Mouse (Mus musculus): ENCODE data around the gene Rpusd2. TPM values are rescaled to one million over a fixed set of nuclear protein-coding genes. Genes with fewer than 3 reads are reported as not detected.

The Rpusd2 gene
- polyA plus RNA-seq, 1 experiment from 2014 or later = 4.7 TPM

DNA sequence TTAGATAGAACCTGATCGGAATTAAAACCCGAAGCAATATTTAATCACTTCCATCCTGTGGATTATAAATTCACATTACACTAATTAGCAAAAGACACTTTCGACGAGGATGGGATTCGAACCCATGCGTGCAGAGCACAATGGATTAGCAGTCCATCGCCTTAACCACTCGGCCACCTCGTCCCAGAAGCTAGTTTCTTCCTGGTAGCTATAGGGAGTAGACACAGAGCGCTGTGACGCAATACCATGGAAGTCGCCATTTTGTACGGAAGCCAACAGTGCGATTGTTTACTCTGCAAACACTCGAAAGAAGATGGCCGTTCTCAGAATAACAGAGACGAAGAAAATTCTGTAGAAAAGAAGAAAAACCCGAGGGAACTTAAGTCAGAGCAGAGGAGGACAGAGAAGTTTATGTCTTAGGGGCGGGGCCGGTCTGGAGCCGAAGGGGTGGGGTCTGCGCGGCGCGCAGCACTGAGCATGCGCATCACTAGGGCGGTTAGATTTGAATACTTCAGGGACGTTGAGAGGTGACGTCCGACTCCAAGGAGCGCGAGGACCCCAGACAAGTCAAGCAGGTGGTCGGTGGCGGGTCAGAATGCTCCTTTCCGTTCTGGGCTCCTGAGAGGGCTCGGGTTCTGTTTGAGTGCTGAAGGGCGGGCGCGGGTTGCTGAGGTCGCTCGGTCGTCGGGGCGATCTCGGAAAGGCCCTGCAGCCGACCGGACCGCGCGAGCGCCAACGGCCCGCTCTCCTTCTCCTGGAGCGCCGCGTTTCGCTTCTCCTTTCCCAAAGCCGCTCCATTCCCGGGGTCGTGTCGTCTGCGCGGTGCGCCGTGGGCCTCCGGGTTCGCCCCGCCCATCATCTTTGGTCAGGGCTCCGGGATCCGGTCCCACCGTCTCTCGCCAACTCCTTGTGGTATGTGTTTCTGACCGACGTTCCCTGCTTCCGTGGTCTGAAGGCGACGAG lies 12.3 kb downstream of the Rpusd2 start, which contains the start of gene Knl1:
Knl1 (plus strand) TSS at position 471 of the 963 bp plus-strand sequence.
- peak within 1 kb of the TSS; percentile 81 for H3K4me3 ChIP-seq (ENCODE audit: low read depth, low read length)
- under 1% methylated on average over 76 of the region's 77 CpGs for WGBS
- peak; percentile 100 for DNase-seq (ENCODE audit: low spot score)
- no peaks in the 10 kb centered on the region for H3K27me3 ChIP-seq (replicated peaks; ENCODE audit: control insufficient read depth, insufficient read depth, low read length)
- H3K4me2 ChIP-seq (ENCODE audit: low read length) = peak within 1 kb of the TSS; percentile 63
- H3K9me3 ChIP-seq (ENCODE audit: control insufficient read depth, low read length) = no peaks in the 10 kb centered on the region
- H3K27ac ChIP-seq (ENCODE audit: low read depth) = peak within 1 kb of the TSS; percentile 92
- peak within 1 kb of the TSS; percentile 76 for H3K9ac ChIP-seq (ENCODE audit: low read length)
- H3K4me1 ChIP-seq (replicated peaks; ENCODE audit: control insufficient read depth, insufficient read depth, low read length) = 0 out of 2 replicates have a peak, but pooled peaks cover 3% of the 10 kb centered on the region
- H3K36me3 ChIP-seq (ENCODE audit: control insufficient read depth, insufficient read depth, low read length) = no peaks in the 10 kb centered on the region
- peak; percentile 93 for ATAC-seq (replicated peaks; ENCODE audit: low FRiP score, low TSS enrichment, low read depth)

GRCm38 (mm10) chr2:119047849-119048248 lies 13.3 kb downstream of the Rpusd2 start:
- Histone ChIP-seq H3K4me3 (ENCODE audit: low read depth, low read length) (peak overlapping the region; percentile 81), H3K9me3 (ENCODE audit: control insufficient read depth, low read length) (no peaks in the 10 kb centered on the region), H3K36me3 (ENCODE audit: control insufficient read depth, insufficient read depth, low read length) (no peaks in the 10 kb centered on the region), H3K27me3 (replicated peaks; ENCODE audit: control insufficient read depth, insufficient read depth, low read length) (no peaks in the 10 kb centered on the region), H3K27ac (ENCODE audit: low read depth) (peak overlapping the region; percentile 92; the same call in 1 of the 2 replicates), H3K9ac (ENCODE audit: low read length) (peak overlapping the region; percentile 76), H3K4me2 (ENCODE audit: low read length) (peak overlapping the region; percentile 63), H3K4me1 (replicated peaks; ENCODE audit: control insufficient read depth, insufficient read depth, low read length) (0 out of 2 replicates have a peak, but pooled peaks cover 3% of the 10 kb centered on the region)
- DNase-seq (ENCODE audit: low spot score) (no peak), ATAC-seq (replicated peaks; ENCODE audit: low FRiP score, low TSS enrichment, low read depth) (no peak)
- 17% methylated on average over 4 of the region's 4 CpGs for WGBS

DNA sequence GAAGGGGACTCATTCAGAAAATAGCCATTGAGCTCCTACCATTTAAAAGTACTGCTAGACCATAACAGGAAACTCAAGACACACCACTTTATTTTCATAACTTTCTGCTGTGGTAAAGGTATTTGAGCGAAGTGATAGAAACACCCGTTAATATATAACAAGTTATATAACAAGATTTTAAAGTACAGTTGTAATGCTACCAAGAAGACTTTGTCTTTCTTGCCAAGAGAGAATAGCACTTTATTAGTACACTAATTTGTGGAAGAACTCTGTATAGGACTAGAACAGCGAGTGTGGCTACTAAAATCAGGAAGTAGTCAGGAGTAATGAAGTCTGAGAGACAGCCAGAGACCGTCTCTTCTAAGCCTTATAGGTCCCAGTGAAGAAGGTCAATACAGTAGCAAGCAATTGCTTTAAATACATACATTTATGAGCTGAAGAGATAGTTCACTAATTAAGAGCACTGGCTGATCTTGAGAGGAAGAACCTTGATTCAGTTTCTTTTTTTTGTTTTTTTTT lies 15.6 kb downstream of the Rpusd2 start:
- H3K27me3 ChIP-seq (replicated peaks; ENCODE audit: control insufficient read depth, insufficient read depth, low read length) = no peaks in the 10 kb centered on the region
- H3K36me3 ChIP-seq (ENCODE audit: control insufficient read depth, insufficient read depth, low read length) = no peaks in the 10 kb centered on the region
- H3K9me3 ChIP-seq (ENCODE audit: control insufficient read depth, low read length) = no peaks in the 10 kb centered on the region
- DNase-seq (ENCODE audit: low spot score) (no peak), ATAC-seq (replicated peaks; ENCODE audit: low FRiP score, low TSS enrichment, low read depth) (no peak)
- 0 out of 2 replicates have a peak, but pooled peaks cover 6% of the 10 kb centered on the region for H3K4me1 ChIP-seq (replicated peaks; ENCODE audit: control insufficient read depth, insufficient read depth, low read length)
- no peak overlapping the region for H3K27ac ChIP-seq (ENCODE audit: low read depth)
- WGBS = 85% methylated on average over 4 of the region's 4 CpGs
- no peak overlapping the region for H3K4me3 ChIP-seq (ENCODE audit: low read depth, low read length)
- H3K9ac ChIP-seq (ENCODE audit: low read length) = no peak overlapping the region
- H3K4me2 ChIP-seq (ENCODE audit: low read length) = no peak overlapping the region

- Histone ChIP-seq H3K27me3 (replicated peaks; ENCODE audit: control insufficient read depth, insufficient read depth, low read length) (no peaks in the 10 kb centered on the region), H3K36me3 (ENCODE audit: control insufficient read depth, insufficient read depth, low read length) (peaks cover 41% of the 10 kb centered on the region), H3K4me3 (ENCODE audit: low read depth, low read length) (no peak overlapping the region), H3K27ac (ENCODE audit: low read depth) (no peak overlapping the region), H3K9me3 (ENCODE audit: control insufficient read depth, low read length) (no peaks in the 10 kb centered on the region), H3K9ac (ENCODE audit: low read length) (no peak overlapping the region), H3K4me1 (replicated peaks; ENCODE audit: control insufficient read depth, insufficient read depth, low read length) (no peaks in the 10 kb centered on the region), H3K4me2 (ENCODE audit: low read length) (no peak overlapping the region)
- 99% methylated on average over 2 of the region's 2 CpGs for WGBS
- ATAC-seq (replicated peaks; ENCODE audit: low FRiP score, low TSS enrichment, low read depth) (no peak), DNase-seq (ENCODE audit: low spot score) (no peak)
Measured at GRCm38 (mm10) chr2:119060139-119060538, 25.5 kb downstream of the Rpusd2 start.

DNA sequence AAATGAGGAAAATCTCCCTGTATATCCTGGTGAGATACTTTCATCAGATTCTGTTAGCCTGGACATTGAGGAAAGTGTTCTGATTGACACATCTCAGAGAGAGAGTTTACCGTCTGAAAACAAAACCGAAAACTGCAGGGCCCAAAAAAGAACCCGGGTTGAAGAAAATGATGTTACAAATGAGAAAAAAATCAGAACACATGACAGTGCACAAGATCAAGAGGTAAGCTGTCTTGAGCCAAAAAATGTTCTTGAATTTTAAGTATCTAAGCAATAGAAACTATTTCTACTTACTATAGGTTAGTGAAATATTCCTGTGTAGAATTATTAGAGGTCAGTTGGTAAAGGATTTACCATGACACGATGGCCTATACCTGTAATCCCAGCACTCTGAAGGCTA lies 37.8 kb downstream of the Rpusd2 start:
- Histone ChIP-seq H3K9ac (ENCODE audit: low read length) (no peak overlapping the region), H3K4me1 (replicated peaks; ENCODE audit: control insufficient read depth, insufficient read depth, low read length) (no peaks in the 10 kb centered on the region), H3K4me2 (ENCODE audit: low read length) (no peak overlapping the region), H3K9me3 (ENCODE audit: control insufficient read depth, low read length) (no peaks in the 10 kb centered on the region), H3K27ac (ENCODE audit: low read depth) (no peak overlapping the region), H3K4me3 (ENCODE audit: low read depth, low read length) (no peak overlapping the region), H3K27me3 (replicated peaks; ENCODE audit: control insufficient read depth, insufficient read depth, low read length) (no peaks in the 10 kb centered on the region), H3K36me3 (ENCODE audit: control insufficient read depth, insufficient read depth, low read length) (peaks cover 61% of the 10 kb centered on the region)
- WGBS = 93% methylated on average over 4 of the region's 4 CpGs
- DNase-seq (ENCODE audit: low spot score) (no peak), ATAC-seq (replicated peaks; ENCODE audit: low FRiP score, low TSS enrichment, low read depth) (no peak)

- no peaks in the 10 kb centered on the region for H3K4me1 ChIP-seq (replicated peaks; ENCODE audit: control insufficient read depth, insufficient read depth, low read length)
- ATAC-seq (replicated peaks; ENCODE audit: low FRiP score, low TSS enrichment, low read depth) = no peak
Measured at GRCm38 (mm10) chr2:119086156-119086555, 51.6 kb downstream of the Rpusd2 start.

More at GRCm38 (mm10) chr2:119086156-119086555, 51.6 kb downstream of the Rpusd2 start:
- no peak overlapping the region for H3K9ac ChIP-seq (ENCODE audit: low read length)
- no peak overlapping the region for H3K4me2 ChIP-seq (ENCODE audit: low read length)
- H3K36me3 ChIP-seq (ENCODE audit: control insufficient read depth, insufficient read depth, low read length) = peaks cover 59% of the 10 kb centered on the region
- no peak overlapping the region for H3K4me3 ChIP-seq (ENCODE audit: low read depth, low read length)
- no peaks in the 10 kb centered on the region for H3K9me3 ChIP-seq (ENCODE audit: control insufficient read depth, low read length)
- no peaks in the 10 kb centered on the region for H3K27me3 ChIP-seq (replicated peaks; ENCODE audit: control insufficient read depth, insufficient read depth, low read length)
- no peak for DNase-seq (ENCODE audit: low spot score)
- 95% methylated on average over 2 of the region's 2 CpGs for WGBS
- H3K27ac ChIP-seq (ENCODE audit: low read depth) = no peak overlapping the region

Other genes with a start within 250 kb of the Rpusd2 start
- gene Knstrn, start 220.8 kb upstream of the Rpusd2 start, polyA plus RNA-seq (2014; fragmentation: Nextera tagmentation; extraction: Ambion mirVana) = 97.9 and 109 TPM in 2 replicates
- 51.6 and 51.9 TPM in 2 replicates for gene Ivd, start 172.8 kb upstream of the Rpusd2 start, polyA plus RNA-seq (2014; fragmentation: Nextera tagmentation; extraction: Ambion mirVana)
- 0.93 and 1.7 TPM in 2 replicates for gene Bahd1, start 134.4 kb upstream of the Rpusd2 start, polyA plus RNA-seq (2014; fragmentation: Nextera tagmentation; extraction: Ambion mirVana)
- 32.2 and 32.7 TPM in 2 replicates for gene Chst14, start 108.3 kb upstream of the Rpusd2 start, polyA plus RNA-seq (2014; fragmentation: Nextera tagmentation; extraction: Ambion mirVana)
- gene Ccdc32, start 5.4 kb upstream of the Rpusd2 start, polyA plus RNA-seq (2014; fragmentation: Nextera tagmentation; extraction: Ambion mirVana) = 20.9 and 21.0 TPM in 2 replicates
- gene Knl1, start 12.3 kb downstream of the Rpusd2 start, polyA plus RNA-seq (2014; fragmentation: Nextera tagmentation; extraction: Ambion mirVana) = 40.5 and 46.5 TPM in 2 replicates
- gene Rad51, start 78.0 kb downstream of the Rpusd2 start, polyA plus RNA-seq (2014; fragmentation: Nextera tagmentation; extraction: Ambion mirVana) = 50.2 and 58.2 TPM in 2 replicates
- gene Rmdn3, start 122.2 kb downstream of the Rpusd2 start, polyA plus RNA-seq (2014; fragmentation: Nextera tagmentation; extraction: Ambion mirVana) = 33.6 and 38.9 TPM in 2 replicates
- gene Gchfr, start 133.0 kb downstream of the Rpusd2 start, polyA plus RNA-seq (2014; fragmentation: Nextera tagmentation; extraction: Ambion mirVana) = 11.7 and 12.0 TPM in 2 replicates
- gene Gm14137, start 139.7 kb downstream of the Rpusd2 start, polyA plus RNA-seq (2014; fragmentation: Nextera tagmentation; extraction: Ambion mirVana) = 0.13 and 0.30 TPM in 2 replicates
- gene Zfyve19, start 173.8 kb downstream of the Rpusd2 start, polyA plus RNA-seq (2014; fragmentation: Nextera tagmentation; extraction: Ambion mirVana) = 44.2 and 63.2 TPM in 2 replicates
- 17.8 and 20.5 TPM in 2 replicates for gene Dnajc17, start 174.0 kb downstream of the Rpusd2 start, polyA plus RNA-seq (2014; fragmentation: Nextera tagmentation; extraction: Ambion mirVana)
- 3.0 and 3.9 TPM in 2 replicates for gene Ppp1r14d, start 195.1 kb downstream of the Rpusd2 start, polyA plus RNA-seq (2014; fragmentation: Nextera tagmentation; extraction: Ambion mirVana)
- 71.3 and 81.9 TPM in 2 replicates for gene Spint1, start 202.6 kb downstream of the Rpusd2 start, polyA plus RNA-seq (2014; fragmentation: Nextera tagmentation; extraction: Ambion mirVana)
- 0.98 and 2.3 TPM in 2 replicates for gene Rhov, start 236.5 kb downstream of the Rpusd2 start, polyA plus RNA-seq (2014; fragmentation: Nextera tagmentation; extraction: Ambion mirVana)

All from intestine, embryonic 14.5 days (tissue).